Mouse (Mus musculus): ENCODE data around the gene Mbtd1.

- TF ChIP-seq CTCF (IDR thresholded peaks at IDR 0.05; ENCODE audit: borderline replicate concordance, insufficient read depth, low read depth, low read length) (no peak), POLR2A (IDR thresholded peaks at IDR 0.05; ENCODE audit: borderline replicate concordance, insufficient read depth, low read length) (no peak)
Observed at GRCm38 (mm10) chr11:93961482-93961881, 75.8 kb downstream of the Mbtd1 start.

All from cerebellum, adult 2 months (tissue).